Mouse (Mus musculus): ENCODE data around the gene Ppp1r3e.

Ppp1r3e gene

GRCm38 (mm10) chr14:54883154-54884021 lies 6.0 kb upstream of the Ppp1r3e start, which contains the start of the genes Bcl2l2 and Gm20521:
TSS of gene Bcl2l2 (plus strand) at chr14:54883377.
TSS of gene Gm20521 (plus strand) at chr14:54883441.
- peak; percentile 73 for DNase-seq (ENCODE audit: low spot score)

GRCm38 (mm10) chr14:54876539-54877047 lies 757 bp downstream of the Ppp1r3e start:
- DNase-seq (ENCODE audit: low spot score) = peak; percentile 84

- no peak for DNase-seq (ENCODE audit: low spot score)
These were observed 1.4 kb downstream of the Ppp1r3e start for GRCm38 (mm10) chr14:54875844-54876538.

DNA sequence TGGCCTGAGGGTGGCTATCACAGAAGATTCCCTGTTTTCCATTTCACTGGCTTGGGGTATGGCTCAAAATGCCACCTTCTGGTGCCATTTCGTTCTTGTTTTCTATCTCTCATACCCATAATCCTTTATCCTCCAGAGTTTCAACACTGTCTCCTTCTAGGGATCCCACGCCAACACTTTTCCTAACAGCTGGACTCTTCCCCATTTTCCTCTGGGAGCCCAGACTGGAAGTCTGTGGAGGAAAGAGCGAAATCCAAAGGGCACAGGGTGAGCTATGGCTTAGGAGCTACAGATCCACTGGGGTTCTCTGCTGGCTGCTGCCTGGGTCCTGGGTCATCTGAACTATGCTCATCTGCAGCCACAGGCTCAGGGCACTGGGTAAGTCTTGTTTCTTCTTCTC lies 3.2 kb downstream of the Ppp1r3e start:
- DNase-seq (ENCODE audit: low spot score) = no peak

DNA sequence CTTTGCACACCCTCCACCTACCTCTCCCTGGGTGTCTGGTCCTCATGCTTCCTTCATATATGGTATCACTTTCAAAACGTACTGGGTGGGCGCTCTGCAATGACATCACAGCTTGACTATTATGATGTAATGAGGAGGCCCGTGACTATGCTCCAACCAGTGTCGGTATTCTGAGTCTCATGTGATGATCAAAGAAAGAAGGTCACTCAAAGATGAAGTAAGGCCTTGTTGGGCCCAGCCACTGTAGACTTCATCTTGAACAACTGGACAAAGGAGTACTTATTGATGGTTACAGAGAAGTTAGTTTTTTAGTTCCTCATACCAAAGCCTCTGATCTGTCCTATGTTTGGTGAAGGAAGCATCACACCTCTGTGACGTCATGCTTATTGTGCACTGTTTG lies 6.5 kb downstream of the Ppp1r3e start, which contains the start of gene Homez:
Gene Homez, minus strand, starts transcription at position 101 of the 400 bp plus-strand sequence.
- DNase-seq (ENCODE audit: low spot score) = no peak

GRCm38 (mm10) chr14:54868026-54868425 lies 9.3 kb downstream of the Ppp1r3e start:
- DNase-seq (ENCODE audit: low spot score) = no peak

- DNase-seq (ENCODE audit: low spot score) = no peak
These were observed 10.4 kb downstream of the Ppp1r3e start for GRCm38 (mm10) chr14:54866936-54867335.

GRCm38 (mm10) chr14:54866268-54866667 lies 11.1 kb downstream of the Ppp1r3e start:
- DNase-seq (ENCODE audit: low spot score) = no peak

DNA sequence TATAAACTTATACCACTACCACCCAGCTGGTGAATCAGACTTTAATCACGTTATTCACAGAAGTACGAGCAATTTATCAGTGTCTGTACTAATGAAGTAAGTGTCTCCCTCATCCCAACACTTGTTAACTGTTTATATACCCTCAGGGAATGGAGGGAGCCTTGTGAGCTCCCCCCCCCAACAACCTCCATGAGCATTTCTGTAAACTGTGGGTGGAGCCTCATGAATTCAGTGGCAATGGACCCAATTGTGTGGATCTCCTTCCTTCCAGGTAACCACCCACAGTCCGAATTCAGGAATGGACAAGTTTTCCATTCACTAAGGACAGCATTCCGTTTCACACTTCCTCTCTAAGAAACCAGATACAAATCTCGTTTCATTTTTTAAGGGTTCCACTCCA lies 11.7 kb downstream of the Ppp1r3e start:
- DNase-seq (ENCODE audit: low spot score) = no peak

- DNase-seq (ENCODE audit: low spot score) = no peak
These were observed 12.9 kb downstream of the Ppp1r3e start for GRCm38 (mm10) chr14:54864313-54865036.

- peak; percentile 83 for DNase-seq (ENCODE audit: low spot score)
These were observed 13.6 kb downstream of the Ppp1r3e start for GRCm38 (mm10) chr14:54863501-54864312.

DNA sequence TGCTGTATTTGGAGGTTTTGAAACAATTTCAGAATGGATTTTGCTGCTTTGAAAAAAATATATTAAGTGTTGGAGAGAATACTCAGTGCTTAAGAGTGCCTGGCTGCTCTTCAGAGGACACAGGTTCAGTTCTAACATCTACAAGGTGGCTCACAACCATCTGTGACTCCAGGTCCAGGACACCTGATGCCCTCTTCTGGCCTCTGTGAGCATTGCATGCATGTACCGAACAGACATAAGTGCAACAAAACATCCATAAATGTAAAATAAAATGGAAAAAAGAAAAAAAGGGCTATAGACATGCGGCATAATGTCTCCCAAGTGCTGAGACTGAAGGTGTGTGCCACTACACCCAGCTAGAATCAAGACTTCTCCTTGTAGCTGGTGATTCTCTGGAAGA lies 16.8 kb downstream of the Ppp1r3e start:
- DNase-seq (ENCODE audit: low spot score) = peak; percentile 53

GRCm38 (mm10) chr14:54857891-54858290 lies 19.5 kb downstream of the Ppp1r3e start:
- no peak for DNase-seq (ENCODE audit: low spot score)

DNA sequence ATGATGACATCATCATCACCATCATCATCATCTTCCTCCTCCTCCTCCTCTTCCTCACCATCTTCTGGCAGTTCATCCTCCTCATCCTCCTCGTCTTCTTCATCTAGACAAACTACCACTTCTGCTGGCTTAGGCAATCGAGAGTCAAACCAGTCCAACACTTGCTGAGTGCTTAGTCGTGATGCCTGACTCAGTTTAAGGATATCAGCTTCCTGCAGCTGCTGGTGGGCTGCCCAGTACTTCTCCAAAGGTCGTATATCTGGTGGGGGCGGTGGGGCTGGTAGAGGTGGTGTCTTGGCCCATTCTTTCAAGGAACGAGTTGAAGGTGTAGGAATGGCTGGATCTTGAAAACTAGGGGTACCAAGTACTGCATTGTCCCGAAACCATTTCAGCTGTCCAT lies 20.6 kb downstream of the Ppp1r3e start:
- no peak for DNase-seq (ENCODE audit: low spot score)

- DNase-seq (ENCODE audit: low spot score) = no peak
These were observed 21.6 kb downstream of the Ppp1r3e start for GRCm38 (mm10) chr14:54855726-54856125.

GRCm38 (mm10) chr14:54843461-54843860 lies 33.9 kb downstream of the Ppp1r3e start:
- DNase-seq (ENCODE audit: low spot score) = no peak

DNA sequence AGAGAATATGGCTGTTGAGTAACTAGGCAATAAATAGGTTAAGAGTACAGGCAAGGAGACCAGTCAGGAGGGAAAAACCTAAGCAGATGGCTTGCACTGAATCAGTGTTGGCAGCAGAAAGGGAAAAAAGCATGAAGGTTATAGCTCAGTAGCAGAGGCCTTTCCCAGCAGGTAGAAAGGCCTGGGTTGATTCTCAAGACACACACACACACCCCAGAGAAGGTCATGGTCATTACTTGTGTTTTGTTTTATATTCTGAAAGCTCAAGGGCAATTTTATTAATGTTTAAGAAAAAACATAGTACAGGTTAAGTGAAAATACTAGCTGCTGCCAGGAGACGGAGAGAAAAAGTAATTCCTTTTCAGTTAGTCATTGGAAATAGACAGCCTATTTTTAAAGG lies 53.6 kb downstream of the Ppp1r3e start:
- no peak for DNase-seq (ENCODE audit: low spot score)
